ENCODE assay signal across 7 mouse cellular contexts in genomic region chr13:29823906-29824305, GRCm38 (mm10). TPM values are rescaled to one million over a fixed set of nuclear protein-coding genes. Genes with fewer than 3 reads are reported as not detected.
DNase-seq lines count a peak whose midpoint lies in the region; ATAC-seq and TF ChIP-seq lines count a peak whose summit lies in the region.

No protein-coding gene starts in this region.

- TF ChIP-seq POLR2A in brain, embryonic 14.5 days (IDR thresholded peaks at IDR 0.05; ENCODE audit: borderline replicate concordance, extremely low read depth, insufficient read depth, insufficient read length, poor library complexity, severe bottlenecking): no peak
- TF ChIP-seq POLR2A in cerebellum, adult 2 months (IDR thresholded peaks at IDR 0.05; ENCODE audit: borderline replicate concordance, insufficient read depth, low read length): no peak

- H3K4me3 ChIP-seq in cerebellum, adult 2 months (replicated peaks; ENCODE audit: insufficient read depth, low read depth, low read length): no peak overlapping the region
- H3K4me3 ChIP-seq in stomach, postnatal 0 days (ENCODE audit: low read depth, low read length): no peak overlapping the region

- no peak for ATAC-seq in stomach, postnatal 0 days (ENCODE audit: low FRiP score, low TSS enrichment)

- H3K27me3 ChIP-seq in cerebellum, adult 2 months (ENCODE audit: control insufficient read depth, insufficient read depth, low read length): no peaks in the 10 kb centered on the region
- no peaks in the 10 kb centered on the region for H3K27me3 ChIP-seq in stomach, postnatal 0 days (ENCODE audit: control insufficient read depth, insufficient read depth, low read length)

- H3K9ac ChIP-seq in stomach, postnatal 0 days (ENCODE audit: low read length): no peak overlapping the region

- TF ChIP-seq CTCF in brain, embryonic 14.5 days (IDR thresholded peaks at IDR 0.05; ENCODE audit: borderline replicate concordance, extremely low read depth, insufficient read depth, insufficient read length): peak; percentile 66
- TF ChIP-seq CTCF in cerebellum, adult 2 months (IDR thresholded peaks at IDR 0.05; ENCODE audit: borderline replicate concordance, insufficient read depth, low read depth, low read length): peak; percentile 82
- TF ChIP-seq CTCF in stomach, postnatal 0 days (IDR thresholded peaks at IDR 0.05; ENCODE audit: low read depth): peak; percentile 35

- H3K4me2 ChIP-seq in stomach, postnatal 0 days (replicated peaks; ENCODE audit: low read depth): no peak overlapping the region

- DNase-seq in brain, embryonic 14.5 days (ENCODE audit: low read depth): peak; percentile 95
- DNase-seq in cerebellum, adult 2 months: peak; percentile 53 to 72
- peak; percentile 24 to 32 for DNase-seq in frontal cortex, postnatal 14 days (ENCODE audit: low spot score in 2 of 2)
- DNase-seq in left cerebral cortex, postnatal 25 days (ENCODE audit: low spot score in 2 of 2): peak; percentile 54 to 79
- DNase-seq in stomach, postnatal 0 days (ENCODE audit: low spot score): no peak
- no peak for DNase-seq in gastrocnemius, adult 18-20 months (ENCODE audit: low spot score)
- no peak for DNase-seq in adipocyte (ENCODE audit: low spot score)

- H3K27ac ChIP-seq in cerebellum, adult 2 months (ENCODE audit: insufficient read depth, low read length): no peak overlapping the region
- H3K27ac ChIP-seq in stomach, postnatal 0 days (replicated peaks): no peak overlapping the region

- no peak for TF ChIP-seq EP300 in stomach, postnatal 0 days (optimal IDR thresholded peaks at IDR 0.05)

- peaks cover 3% of the 10 kb centered on the region; the same call in 1 of the 2 replicates for H3K4me1 ChIP-seq in cerebellum, adult 2 months (ENCODE audit: control insufficient read depth, insufficient read depth, low read length)
- H3K4me1 ChIP-seq in stomach, postnatal 0 days (replicated peaks; ENCODE audit: control insufficient read depth, insufficient read depth): no peaks in the 10 kb centered on the region

- WGBS in cerebellum, adult 2 months: 19% methylated on average over 9 of the region's 9 CpGs
- WGBS in stomach, postnatal 0 days: 70% methylated on average over 9 of the region's 9 CpGs

- intact Hi-C loops in left cerebral cortex, postnatal 25 days (cut with DNase I): no loop called here

- H3K9me3 ChIP-seq in stomach, postnatal 0 days (ENCODE audit: control insufficient read depth, low read length): no peaks in the 10 kb centered on the region

- no peaks in the 10 kb centered on the region for H3K36me3 ChIP-seq in stomach, postnatal 0 days (ENCODE audit: control insufficient read depth, insufficient read depth, low read length)

RNA-seq across cellular contexts. Expression of gene Cdkal1, which starts 31.6 kb away (rescaled TPM):
- polyA plus RNA-seq in brain, embryonic 14.5 days (2012; rRNA removed): 5.8 and 7.2 TPM in 2 replicates
- 10.3 and 11.1 TPM in 2 replicates for polyA plus RNA-seq in cerebellum, adult 2 months (2012; rRNA removed)
- total RNA-seq in left cerebral cortex, postnatal 25 days (2021): 10 to 100 TPM; 20.0 to 20.1 TPM
- 14.7 and 15.5 TPM in 2 replicates for polyA plus RNA-seq in stomach, postnatal 0 days (2015; fragmentation: Nextera tagmentation; extraction: Ambion mirVana)
- 10 to 100 TPM; 27.6 to 32.1 TPM for total RNA-seq in gastrocnemius, adult 18-20 months (2021)

Comparison
In these comparisons a context has a peak if more than half of its experiments do, and no peak if none do; other contexts are left out.
1. DNase-seq: peak in brain, embryonic 14.5 days (single experiment), cerebellum, adult 2 months (2 of 2), frontal cortex, postnatal 14 days (2 of 2) and left cerebral cortex, postnatal 25 days (2 of 2); none in stomach, postnatal 0 days (single experiment), gastrocnemius, adult 18-20 months (single experiment) and adipocyte (single experiment).
2. Peak in every context shown above with its lines, with median percentiles within 50 percentile points of each other: CTCF ChIP-seq.